Mouse (Mus musculus) heart, postnatal 0 days (tissue): ENCODE results near the gene Ntf5.

ENCODE experiments used
- CTCF ChIP-seq: IDR thresholded peaks from 2 replicates; pipeline ENCODE4 v1.5.1; 2016; ENCODE audit warnings: antibody characterized with exemption, control low read depth, low read depth
- EP300 ChIP-seq: IDR thresholded peaks from 2 replicates; pipeline ENCODE4 v1.6.1; 2016; ENCODE audit warnings: antibody characterized with exemption, low read depth

GRCm38 (mm10) chr7:45458748-45459563, 45.5 kb downstream of the Ntf5 start:
- TF ChIP-seq CTCF (no peak), EP300 (no peak)
